In the genomic region with DNA sequence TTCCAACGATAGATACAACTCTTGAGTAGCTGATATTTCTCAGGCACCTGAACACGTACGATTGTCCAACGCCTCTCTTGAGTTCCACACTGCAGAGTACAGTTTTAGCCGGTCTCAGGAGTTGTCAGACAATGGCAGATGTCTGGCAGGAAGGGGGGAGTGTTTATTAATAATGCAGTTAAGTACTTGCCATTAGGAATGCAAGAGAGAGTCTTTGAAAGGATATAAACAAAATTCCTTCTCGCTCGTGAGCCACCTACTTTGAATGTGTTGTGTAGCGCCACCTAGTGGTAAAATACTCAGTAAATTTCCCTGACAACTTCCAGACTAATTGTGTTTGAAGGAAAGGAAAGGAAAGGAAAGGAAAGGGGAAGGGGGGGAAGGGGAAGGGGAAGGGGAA, we compare ENCODE assay signal across 8 mouse cellular contexts. TPM values are rescaled to one million over a fixed set of nuclear protein-coding genes. Genes with fewer than 3 reads are reported as not detected.
DNase-seq lines count a peak whose midpoint lies in the region; ATAC-seq and TF ChIP-seq lines count a peak whose summit lies in the region.

No protein-coding gene starts in this region.

- peak; percentile 41 for DNase-seq in adrenal gland, postnatal 14 days
- DNase-seq in adrenal gland, postnatal 4 days (ENCODE audit: low spot score in 2 of 2) = no peak
- DNase-seq in thymus, adult 2 months = peak; percentile 3
- no peak for DNase-seq in thymus, postnatal 25 days
- DNase-seq in layer of hippocampus, adult 8-10 months (ENCODE audit: low spot score in 2 of 2) = peak; percentile 9 to 13
- no peak for DNase-seq in right cerebral cortex, postnatal 4 days

- H3K36me3 ChIP-seq in thymus, adult 2 months (ENCODE audit: control insufficient read depth, insufficient read depth, low read length) = no peaks in the 10 kb centered on the region
- no peaks in the 10 kb centered on the region for H3K36me3 ChIP-seq in heart, embryonic 15.5 days
- no peaks in the 10 kb centered on the region for H3K36me3 ChIP-seq in midbrain, embryonic 15.5 days (replicated peaks)

- TF ChIP-seq CTCF in thymus, adult 2 months (IDR thresholded peaks at IDR 0.05; ENCODE audit: borderline replicate concordance, control insufficient read depth, extremely low read depth, insufficient read depth, low read length, poor library complexity) = no peak

- peak overlapping the region; percentile 36 for H3K4me2 ChIP-seq in heart, embryonic 15.5 days
- H3K4me2 ChIP-seq in midbrain, embryonic 15.5 days = peak overlapping the region; percentile 32

- no peaks in the 10 kb centered on the region; the same call in 1 of the 2 replicates for H3K27me3 ChIP-seq in thymus, adult 2 months (ENCODE audit: control insufficient read depth, insufficient read depth, low read length)
- H3K27me3 ChIP-seq in heart, embryonic 15.5 days = peaks cover 46% of the 10 kb centered on the region
- H3K27me3 ChIP-seq in midbrain, embryonic 15.5 days (replicated peaks) = peaks cover 7% of the 10 kb centered on the region

- ATAC-seq in heart, embryonic 15.5 days (replicated peaks; ENCODE audit: insufficient number of reproducible peaks, insufficient read depth, low FRiP score, low read depth) = no peak
- no peak for ATAC-seq in midbrain, embryonic 15.5 days (replicated peaks)

- no peaks in the 10 kb centered on the region for H3K4me1 ChIP-seq in thymus, adult 2 months (replicated peaks; ENCODE audit: control insufficient read depth, insufficient read depth, low read length)
- no peaks in the 10 kb centered on the region for H3K4me1 ChIP-seq in heart, embryonic 15.5 days (replicated peaks)
- peaks cover 4% of the 10 kb centered on the region; the same call in 1 of the 2 replicates for H3K4me1 ChIP-seq in midbrain, embryonic 15.5 days

- WGBS in thymus, adult 2 months = 50% methylated on average over 8 of the region's 8 CpGs
- WGBS in heart, embryonic 15.5 days = 17% methylated on average over 8 of the region's 8 CpGs
- WGBS in midbrain, embryonic 15.5 days = 28% methylated on average over 8 of the region's 8 CpGs

- no peaks in the 10 kb centered on the region for H3K9me3 ChIP-seq in heart, embryonic 15.5 days (replicated peaks)
- H3K9me3 ChIP-seq in midbrain, embryonic 15.5 days = no peaks in the 10 kb centered on the region

- H3K4me3 ChIP-seq in thymus, adult 2 months (ENCODE audit: control insufficient read depth, insufficient read depth, low read length) = no peak overlapping the region
- no peak overlapping the region for H3K4me3 ChIP-seq in heart, embryonic 15.5 days
- H3K4me3 ChIP-seq in midbrain, embryonic 15.5 days = 0 out of 2 replicates have a peak overlapping the region, but pooled peaks have one; percentile 8

- H3K27ac ChIP-seq in thymus, adult 2 months (ENCODE audit: control insufficient read depth, insufficient read depth, low read length) = no peak overlapping the region
- H3K27ac ChIP-seq in heart, embryonic 15.5 days = no peak overlapping the region
- no peak overlapping the region for H3K27ac ChIP-seq in midbrain, embryonic 15.5 days

- TF ChIP-seq POLR2A in thymus, adult 2 months (IDR thresholded peaks at IDR 0.05; ENCODE audit: control insufficient read depth, extremely low read depth, insufficient read depth, low read length, poor library complexity) = no peak

- no peak overlapping the region for H3K9ac ChIP-seq in heart, embryonic 15.5 days
- no peak overlapping the region for H3K9ac ChIP-seq in midbrain, embryonic 15.5 days

RNA-seq across cellular contexts. Expression of a gene that starts 5.7 kb away (rescaled TPM):
- total RNA-seq in adrenal gland, postnatal 14 days (2021) = not detected in 2 replicates
- under 1 TPM in 1 of 2 experiments, not detected in 1; 0.20 TPM for total RNA-seq in adrenal gland, postnatal 4 days (2021)
- polyA plus RNA-seq in thymus, adult 2 months (2012; rRNA removed) = 0.22 and 0.36 TPM in 2 replicates
- polyA plus RNA-seq in heart, embryonic 15.5 days (2015; fragmentation: Nextera tagmentation; extraction: Ambion mirVana) = 0.09 TPM in 1 of 2 replicates, not detected in the other
- total RNA-seq in layer of hippocampus, adult 8-10 months (2022) = 1 to 10 TPM in 1 of 4 experiments, under 1 TPM in 3; 0.29 to 1.0 (median 0.64) TPM
- 1.6 and 2.6 TPM in 2 replicates for polyA plus RNA-seq in midbrain, embryonic 15.5 days (2015; fragmentation: Nextera tagmentation; extraction: Ambion mirVana)

RNA-seq across cellular contexts. Expression of a gene that starts 7.0 kb away (rescaled TPM):
- total RNA-seq in adrenal gland, postnatal 14 days (2021) = 0.56 and 0.79 TPM in 2 replicates
- under 1 TPM; 0.20 to 0.78 TPM for total RNA-seq in adrenal gland, postnatal 4 days (2021)
- 0.89 and 1.1 TPM in 2 replicates for polyA plus RNA-seq in thymus, adult 2 months (2012; rRNA removed)
- polyA plus RNA-seq in heart, embryonic 15.5 days (2015; fragmentation: Nextera tagmentation; extraction: Ambion mirVana) = 0.33 and 0.37 TPM in 2 replicates
- under 1 TPM; 0.70 to 0.91 (median 0.77) TPM for total RNA-seq in layer of hippocampus, adult 8-10 months (2022)
- 1.8 and 1.9 TPM in 2 replicates for polyA plus RNA-seq in midbrain, embryonic 15.5 days (2015; fragmentation: Nextera tagmentation; extraction: Ambion mirVana)

Comparison
In these comparisons a context has a peak if more than half of its experiments do, and no peak if none do; other contexts are left out.
1. DNase-seq: peak in adrenal gland, postnatal 14 days (single experiment), thymus, adult 2 months (single experiment) and layer of hippocampus, adult 8-10 months (2 of 2); none in adrenal gland, postnatal 4 days (0 of 2), thymus, postnatal 25 days (single experiment) and right cerebral cortex, postnatal 4 days (single experiment).